Mouse (Mus musculus) limb, embryonic 11.5 days (tissue): Measurements from ENCODE around the gene Cdk19. TPM values are rescaled to one million over a fixed set of nuclear protein-coding genes. Genes with fewer than 3 reads are reported as not detected.

Source experiments
- ATAC-seq: fragments of 200-750 bp; cut with Nextera tagmentation; 2 replicates; pipeline ENCODE4 v1.8.0; 2017; ENCODE audit warnings: low read depth; ENCODE audit not compliant: insufficient number of reproducible peaks, low FRiP score, low TSS enrichment
- DNase-seq: peaks from one replicate; pipeline ENCODE4 v3.0.0-alpha.2; 2015; ENCODE audit warnings: low spot score
- H3K27ac ChIP-seq: fragments of 300-500 bp; sonication (generic); replicated peaks from 2 replicates; pipeline ENCODE4 v1.5.1; 2014; ENCODE audit warnings: low read depth, mild to moderate bottlenecking, low read length
- H3K27me3 ChIP-seq: fragments of 300-500 bp; sonication (generic); 2 replicates; pipeline ENCODE4 v1.6.1; 2014; ENCODE audit warnings: mild to moderate bottlenecking, low read length, mixed read lengths; ENCODE audit not compliant: control insufficient read depth, insufficient read depth
- H3K36me3 ChIP-seq: fragments of 300-500 bp; sonication (generic); 2 replicates; pipeline ENCODE4 v1.6.1; 2014; ENCODE audit warnings: mild to moderate bottlenecking, low read length, moderate library complexity, mixed read lengths; ENCODE audit not compliant: control insufficient read depth, insufficient read depth
- H3K4me1 ChIP-seq: fragments of 300-500 bp; sonication (generic); 2 replicates; pipeline ENCODE4 v1.6.1; 2014; ENCODE audit warnings: low read length, mixed read lengths; ENCODE audit not compliant: control insufficient read depth, insufficient read depth
- H3K4me2 ChIP-seq: fragments of 300-500 bp; sonication (generic); 2 replicates; pipeline ENCODE4 v1.6.1; 2014; ENCODE audit warnings: low read depth, mild to moderate bottlenecking, moderate library complexity; ENCODE audit not compliant: severe bottlenecking
- H3K4me3 ChIP-seq: fragments of 300-500 bp; sonication (generic); 2 replicates; pipeline ENCODE4 v1.5.1; 2014; ENCODE audit warnings: low read depth, low read length
- H3K9ac ChIP-seq: fragments of 300-500 bp; sonication (generic); 2 replicates; pipeline ENCODE4 v1.6.1; 2014; ENCODE audit warnings: mild to moderate bottlenecking, low read length
- H3K9me3 ChIP-seq: fragments of 300-500 bp; sonication (generic); 2 replicates; pipeline ENCODE4 v1.6.1; 2016; ENCODE audit warnings: low read length; ENCODE audit not compliant: control insufficient read depth
- WGBS: fragments of 180-500 bp; shearing (Covaris S2); extraction: QIAGEN DNeasy Blood & Tissue Kit; methylation state at CpG from one replicate; pipeline ENCODE4 v1.1.7; 2014; 5-methylcytosine and 5-hydroxymethylcytosine counted together
- polyA plus RNA-seq: library from polyadenylated mRNA; unstranded; fragments of >200 nt; fragmentation: Nextera tagmentation; extraction: Ambion mirVana; gene quantifications from 2 replicates; pipeline ENCODE4 v1.2.1, GENCODE M21; 2014

The Cdk19 gene
- polyA plus RNA-seq, 1 experiment from 2014 or later, result 11.4 TPM

- 67% methylated on average over 2 of the region's 2 CpGs for WGBS
- Histone ChIP-seq H3K27me3 (no peaks in the 10 kb centered on the region), H3K4me3 (no peak overlapping the region), H3K9me3 (no peaks in the 10 kb centered on the region), H3K36me3 (no peaks in the 10 kb centered on the region), H3K4me2 (no peak overlapping the region), H3K4me1 (no peaks in the 10 kb centered on the region), H3K9ac (no peak overlapping the region), H3K27ac (no peak overlapping the region)
- DNase-seq (no peak), ATAC-seq (no peak)
These were observed 18.8 kb downstream of the Cdk19 start for GRCm38 (mm10) chr10:40358166-40358565.

- WGBS, result 66% methylated on average over 2 of the region's 2 CpGs
- no peaks in the 10 kb centered on the region for H3K9me3 ChIP-seq
These were observed 19.8 kb downstream of the Cdk19 start for GRCm38 (mm10) chr10:40359131-40359530.

GRCm38 (mm10) chr10:40363004-40363403, 23.6 kb downstream of the Cdk19 start:
- H3K27ac ChIP-seq, result no peak overlapping the region
- H3K4me2 ChIP-seq, result no peak overlapping the region
- no peaks in the 10 kb centered on the region for H3K9me3 ChIP-seq
- H3K4me1 ChIP-seq, result no peaks in the 10 kb centered on the region
- no peak for DNase-seq
- ATAC-seq, result no peak
- H3K4me3 ChIP-seq, result no peak overlapping the region
- H3K9ac ChIP-seq, result no peak overlapping the region
- H3K36me3 ChIP-seq, result no peaks in the 10 kb centered on the region
- WGBS, result 12% methylated on average over 4 of the region's 4 CpGs
- H3K27me3 ChIP-seq, result no peaks in the 10 kb centered on the region

More at GRCm38 (mm10) chr10:40359131-40359530, 19.8 kb downstream of the Cdk19 start:
- Histone ChIP-seq H3K27ac (no peak overlapping the region), H3K4me3 (no peak overlapping the region), H3K4me2 (no peak overlapping the region), H3K36me3 (no peaks in the 10 kb centered on the region), H3K9ac (no peak overlapping the region), H3K4me1 (no peaks in the 10 kb centered on the region), H3K27me3 (no peaks in the 10 kb centered on the region)
- DNase-seq (no peak), ATAC-seq (no peak)

GRCm38 (mm10) chr10:40364642-40365361, 25.4 kb downstream of the Cdk19 start:
- Histone ChIP-seq H3K27me3 (no peaks in the 10 kb centered on the region), H3K4me3 (no peak overlapping the region), H3K36me3 (no peaks in the 10 kb centered on the region), H3K4me1 (peaks cover 3% of the 10 kb centered on the region), H3K27ac (no peak overlapping the region), H3K9ac (no peak overlapping the region), H3K4me2 (no peak overlapping the region), H3K9me3 (no peaks in the 10 kb centered on the region)
- WGBS, result 43% methylated on average over 5 of the region's 5 CpGs
- no peak for ATAC-seq
- no peak for DNase-seq

- Histone ChIP-seq H3K4me3 (no peak overlapping the region), H3K27me3 (no peaks in the 10 kb centered on the region)
These were observed 26.6 kb downstream of the Cdk19 start for GRCm38 (mm10) chr10:40365991-40366390.

GRCm38 (mm10) chr10:40368516-40368915, 29.2 kb downstream of the Cdk19 start:
- peaks cover 3% of the 10 kb centered on the region for H3K4me1 ChIP-seq
- H3K4me3 ChIP-seq, result no peak overlapping the region
- no peak overlapping the region for H3K4me2 ChIP-seq
- 56% methylated on average over 1 of the region's 1 CpGs for WGBS
- H3K27ac ChIP-seq, result no peak overlapping the region
- H3K36me3 ChIP-seq, result no peaks in the 10 kb centered on the region
- ATAC-seq (no peak), DNase-seq (no peak)
- no peaks in the 10 kb centered on the region for H3K27me3 ChIP-seq
- H3K9ac ChIP-seq, result no peak overlapping the region
- no peaks in the 10 kb centered on the region for H3K9me3 ChIP-seq

More at GRCm38 (mm10) chr10:40365991-40366390, 26.6 kb downstream of the Cdk19 start:
- H3K9me3 ChIP-seq, result no peaks in the 10 kb centered on the region
- DNase-seq (no peak), ATAC-seq (no peak)
- H3K4me2 ChIP-seq, result no peak overlapping the region
- H3K27ac ChIP-seq, result no peak overlapping the region
- H3K9ac ChIP-seq, result no peak overlapping the region
- no peaks in the 10 kb centered on the region for H3K36me3 ChIP-seq
- H3K4me1 ChIP-seq, result peaks cover 3% of the 10 kb centered on the region
- WGBS, result 90% methylated on average over 2 of the region's 2 CpGs

- no peaks in the 10 kb centered on the region for H3K9me3 ChIP-seq
- H3K4me1 ChIP-seq, result peaks cover 3% of the 10 kb centered on the region
- H3K27ac ChIP-seq, result no peak overlapping the region
- no peak overlapping the region for H3K9ac ChIP-seq
- H3K4me2 ChIP-seq, result no peak overlapping the region
- DNase-seq, result no peak
- no peaks in the 10 kb centered on the region for H3K27me3 ChIP-seq
- ATAC-seq, result no peak
- H3K4me3 ChIP-seq, result no peak overlapping the region
- H3K36me3 ChIP-seq, result no peaks in the 10 kb centered on the region
These were observed 30.8 kb downstream of the Cdk19 start for GRCm38 (mm10) chr10:40370156-40370555.

GRCm38 (mm10) chr10:40371184-40371913, 32.0 kb downstream of the Cdk19 start:
- DNase-seq (no peak), ATAC-seq (no peak)
- Histone ChIP-seq H3K4me2 (no peak overlapping the region), H3K9ac (no peak overlapping the region), H3K9me3 (no peaks in the 10 kb centered on the region), H3K36me3 (no peaks in the 10 kb centered on the region), H3K4me3 (no peak overlapping the region), H3K4me1 (peaks cover 3% of the 10 kb centered on the region), H3K27me3 (no peaks in the 10 kb centered on the region), H3K27ac (no peak overlapping the region)
- WGBS, result 79% methylated on average over 8 of the region's 8 CpGs
